Mouse (Mus musculus) intestine, embryonic 15.5 days (tissue): Measurements from ENCODE around the gene Btbd9. TPM values are rescaled to one million over a fixed set of nuclear protein-coding genes. Genes with fewer than 3 reads are reported as not detected.

Experiments
- ATAC-seq: fragments of 200-750 bp; cut with Nextera tagmentation; 2 replicates; pipeline ENCODE4 v1.8.0; 2017; ENCODE audit warnings: moderate TSS enrichment, moderate library complexity
- H3K27ac ChIP-seq: fragments of 300-500 bp; sonication (generic); 2 replicates; pipeline ENCODE4 v1.5.1; 2015; ENCODE audit warnings: mild to moderate bottlenecking, inconsistent platforms
- H3K27me3 ChIP-seq: fragments of 300-500 bp; sonication (generic); replicated peaks from 2 replicates; pipeline ENCODE4 v1.6.1; 2015; ENCODE audit warnings: inconsistent platforms
- H3K36me3 ChIP-seq: fragments of 300-500 bp; sonication (generic); 2 replicates; pipeline ENCODE4 v1.6.1; 2015; ENCODE audit warnings: inconsistent platforms
- H3K4me1 ChIP-seq: fragments of 300-500 bp; sonication (generic); replicated peaks from 2 replicates; pipeline ENCODE4 v1.6.1; 2015; ENCODE audit warnings: inconsistent platforms
- H3K4me2 ChIP-seq: fragments of 300-500 bp; sonication (generic); replicated peaks from 2 replicates; pipeline ENCODE4 v1.6.1; 2015; ENCODE audit warnings: mild to moderate bottlenecking, inconsistent platforms
- H3K4me3 ChIP-seq: fragments of 300-500 bp; sonication (generic); replicated peaks from 2 replicates; pipeline ENCODE4 v1.5.1; 2015; ENCODE audit warnings: inconsistent platforms
- H3K9ac ChIP-seq: fragments of 300-500 bp; sonication (generic); 2 replicates; pipeline ENCODE4 v1.6.1; 2015; ENCODE audit warnings: inconsistent platforms
- H3K9me3 ChIP-seq: fragments of 300-500 bp; sonication (generic); 2 replicates; pipeline ENCODE4 v1.6.1; 2016; ENCODE audit warnings: inconsistent platforms
- WGBS: fragments of 180-500 bp; shearing (Covaris S2); methylation state at CpG from one replicate; pipeline ENCODE4 v1.1.7; 2015; 5-methylcytosine and 5-hydroxymethylcytosine counted together
- polyA plus RNA-seq: library from polyadenylated mRNA; unstranded; fragments of >200 nt; fragmentation: Nextera tagmentation; extraction: Ambion mirVana; gene quantifications from 2 replicates; pipeline ENCODE4 v1.2.1, GENCODE M21; 2015

The Btbd9 gene
- polyA plus RNA-seq, 1 experiment from 2014 or later = 52.8 TPM

GRCm38 (mm10) chr17:30419494-30419893 is 156.8 kb downstream of the Btbd9 start:
- 85% methylated on average over 7 of the region's 7 CpGs for WGBS
- Histone ChIP-seq H3K36me3 (no peaks in the 10 kb centered on the region), H3K4me2 (no peak overlapping the region), H3K27me3 (no peaks in the 10 kb centered on the region), H3K9me3 (no peaks in the 10 kb centered on the region), H3K9ac (no peak overlapping the region), H3K4me3 (no peak overlapping the region), H3K4me1 (peaks cover 6% of the 10 kb centered on the region; the same call in 1 of the 2 replicates), H3K27ac (no peak overlapping the region)
- ATAC-seq = no peak

DNA sequence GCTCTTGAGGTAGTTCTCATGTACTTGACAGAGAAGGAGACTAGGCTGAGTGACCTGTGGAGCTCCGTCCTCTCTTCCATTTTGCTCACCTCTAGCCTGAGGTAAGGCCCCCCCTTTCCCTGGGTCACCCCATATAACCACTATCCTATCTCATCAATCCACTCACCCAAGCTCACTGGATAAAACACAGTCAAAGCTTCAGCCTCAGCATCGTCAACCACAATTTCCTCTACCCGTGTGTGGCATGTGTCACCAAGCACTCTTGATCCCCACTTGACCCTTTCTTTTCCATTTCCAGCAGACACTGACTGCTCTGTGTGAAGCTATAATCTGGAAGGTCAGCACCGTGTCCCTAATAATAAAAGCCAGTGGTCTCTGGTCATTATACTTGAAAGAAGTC is 157.8 kb downstream of the Btbd9 start:
- peaks cover 6% of the 10 kb centered on the region; the same call in 1 of the 2 replicates for H3K4me1 ChIP-seq
- no peaks in the 10 kb centered on the region for H3K27me3 ChIP-seq
- H3K4me2 ChIP-seq = no peak overlapping the region
- WGBS = 58% methylated on average over 4 of the region's 4 CpGs
- ATAC-seq = no peak
- no peak overlapping the region for H3K27ac ChIP-seq
- H3K9ac ChIP-seq = no peak overlapping the region
- H3K36me3 ChIP-seq = no peaks in the 10 kb centered on the region
- no peak overlapping the region for H3K4me3 ChIP-seq
- H3K9me3 ChIP-seq = no peaks in the 10 kb centered on the region

- H3K9ac ChIP-seq = no peak overlapping the region
- no peaks in the 10 kb centered on the region for H3K9me3 ChIP-seq
- H3K4me3 ChIP-seq = no peak overlapping the region
- peak; percentile 94 for ATAC-seq
- WGBS = 35% methylated on average over 4 of the region's 4 CpGs
- no peaks in the 10 kb centered on the region for H3K36me3 ChIP-seq
- H3K4me2 ChIP-seq = no peak overlapping the region
- no peaks in the 10 kb centered on the region for H3K27me3 ChIP-seq
- peaks cover 6% of the 10 kb centered on the region; the same call in 1 of the 2 replicates for H3K4me1 ChIP-seq
- peak overlapping the region; percentile 32; the same call in 1 of the 2 replicates for H3K27ac ChIP-seq
Observed at GRCm38 (mm10) chr17:30417106-30417505, 159.2 kb downstream of the Btbd9 start.

DNA sequence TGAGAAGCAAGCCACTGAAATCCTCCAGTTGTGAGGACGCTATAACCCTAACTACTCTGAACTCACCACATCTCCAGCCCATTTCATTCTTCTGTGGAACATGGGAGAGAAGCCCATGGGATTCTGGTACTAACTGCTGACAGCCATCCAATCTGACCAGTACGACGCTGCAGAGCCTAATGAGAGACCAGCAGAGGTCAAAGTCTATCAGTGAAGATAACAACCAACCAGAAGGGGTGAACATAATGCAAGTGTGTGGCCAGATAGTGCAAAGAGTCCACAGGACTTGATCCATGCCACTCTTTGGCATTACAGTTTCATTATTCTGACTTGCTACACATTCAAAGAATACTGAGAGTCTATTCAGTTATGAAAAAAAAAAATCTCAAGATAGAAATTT is 160.6 kb downstream of the Btbd9 start:
- no peak overlapping the region for H3K27ac ChIP-seq

GRCm38 (mm10) chr17:30412991-30413390 is 163.3 kb downstream of the Btbd9 start:
- no peak for ATAC-seq
- Histone ChIP-seq H3K9ac (no peak overlapping the region), H3K27me3 (no peaks in the 10 kb centered on the region), H3K9me3 (no peaks in the 10 kb centered on the region), H3K36me3 (no peaks in the 10 kb centered on the region), H3K4me2 (no peak overlapping the region), H3K4me1 (peaks cover 6% of the 10 kb centered on the region; the same call in 1 of the 2 replicates), H3K27ac (no peak overlapping the region), H3K4me3 (no peak overlapping the region)
- WGBS = 66% methylated on average over 3 of the region's 3 CpGs

More for the DNA sequence above, 160.6 kb downstream of the Btbd9 start:
- Histone ChIP-seq H3K4me3 (no peak overlapping the region), H3K4me2 (no peak overlapping the region), H3K27me3 (no peaks in the 10 kb centered on the region), H3K9ac (no peak overlapping the region), H3K36me3 (no peaks in the 10 kb centered on the region), H3K9me3 (no peaks in the 10 kb centered on the region), H3K4me1 (peaks cover 6% of the 10 kb centered on the region; the same call in 1 of the 2 replicates)
- WGBS = 59% methylated on average over 3 of the region's 3 CpGs
- peak; percentile 70 for ATAC-seq

DNA sequence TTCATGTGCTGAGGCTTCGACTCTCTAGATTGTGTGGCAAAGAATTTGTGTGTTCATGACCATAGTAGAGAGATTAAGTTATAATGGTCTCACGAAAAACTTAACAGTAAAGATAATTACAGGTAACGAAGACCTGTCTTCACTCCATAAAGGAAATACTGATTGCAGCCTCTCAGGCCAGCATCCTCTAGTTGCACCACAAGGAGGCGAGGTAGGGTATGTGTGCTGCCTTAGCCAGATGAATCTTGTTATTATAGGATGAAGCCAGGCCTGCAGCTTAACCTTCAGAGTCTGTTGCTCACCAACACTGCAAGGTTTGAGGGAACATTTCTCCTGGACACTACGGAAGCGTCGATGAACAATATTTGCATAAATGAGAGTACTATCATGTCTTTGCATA is 170.3 kb downstream of the Btbd9 start:
- Histone ChIP-seq H3K4me1 (no peaks in the 10 kb centered on the region), H3K27ac (no peak overlapping the region), H3K36me3 (no peaks in the 10 kb centered on the region), H3K27me3 (no peaks in the 10 kb centered on the region), H3K9me3 (no peaks in the 10 kb centered on the region), H3K4me3 (no peak overlapping the region), H3K9ac (no peak overlapping the region), H3K4me2 (no peak overlapping the region)
- WGBS = 89% methylated on average over 7 of the region's 7 CpGs
- ATAC-seq = no peak

- H3K4me1 ChIP-seq = no peaks in the 10 kb centered on the region
- H3K9ac ChIP-seq = no peak overlapping the region
- ATAC-seq = no peak
- no peak overlapping the region for H3K4me3 ChIP-seq
- no peak overlapping the region for H3K27ac ChIP-seq
- no peaks in the 10 kb centered on the region for H3K36me3 ChIP-seq
- H3K9me3 ChIP-seq = no peaks in the 10 kb centered on the region
- H3K27me3 ChIP-seq = no peaks in the 10 kb centered on the region
- WGBS = 86% methylated on average over 3 of the region's 3 CpGs
- H3K4me2 ChIP-seq = no peak overlapping the region
Observed at GRCm38 (mm10) chr17:30402871-30403270, 173.4 kb downstream of the Btbd9 start.

- H3K9me3 ChIP-seq = no peaks in the 10 kb centered on the region
- no peaks in the 10 kb centered on the region for H3K27me3 ChIP-seq
- no peak overlapping the region for H3K27ac ChIP-seq
- no peaks in the 10 kb centered on the region for H3K4me1 ChIP-seq
- H3K4me3 ChIP-seq = no peak overlapping the region
- no peak overlapping the region for H3K4me2 ChIP-seq
- 80% methylated on average over 4 of the region's 4 CpGs for WGBS
- no peak for ATAC-seq
- H3K9ac ChIP-seq = no peak overlapping the region
- no peaks in the 10 kb centered on the region for H3K36me3 ChIP-seq
Observed at GRCm38 (mm10) chr17:30395261-30395660, 181.0 kb downstream of the Btbd9 start.

GRCm38 (mm10) chr17:30392031-30392430 is 184.3 kb downstream of the Btbd9 start:
- Histone ChIP-seq H3K9me3 (no peaks in the 10 kb centered on the region), H3K36me3 (no peaks in the 10 kb centered on the region), H3K4me2 (no peak overlapping the region), H3K9ac (no peak overlapping the region), H3K4me3 (no peak overlapping the region), H3K27ac (no peak overlapping the region), H3K27me3 (no peaks in the 10 kb centered on the region), H3K4me1 (no peaks in the 10 kb centered on the region)
- no peak for ATAC-seq
- 84% methylated on average over 4 of the region's 4 CpGs for WGBS

- Histone ChIP-seq H3K4me2 (no peak overlapping the region), H3K36me3 (no peaks in the 10 kb centered on the region), H3K27ac (no peak overlapping the region), H3K27me3 (no peaks in the 10 kb centered on the region), H3K9me3 (no peaks in the 10 kb centered on the region), H3K4me3 (no peak overlapping the region), H3K4me1 (no peaks in the 10 kb centered on the region), H3K9ac (no peak overlapping the region)
- ATAC-seq = no peak
- 100% methylated on average over 1 of the region's 1 CpGs for WGBS
Observed at GRCm38 (mm10) chr17:30391220-30391619, 185.1 kb downstream of the Btbd9 start.

DNA sequence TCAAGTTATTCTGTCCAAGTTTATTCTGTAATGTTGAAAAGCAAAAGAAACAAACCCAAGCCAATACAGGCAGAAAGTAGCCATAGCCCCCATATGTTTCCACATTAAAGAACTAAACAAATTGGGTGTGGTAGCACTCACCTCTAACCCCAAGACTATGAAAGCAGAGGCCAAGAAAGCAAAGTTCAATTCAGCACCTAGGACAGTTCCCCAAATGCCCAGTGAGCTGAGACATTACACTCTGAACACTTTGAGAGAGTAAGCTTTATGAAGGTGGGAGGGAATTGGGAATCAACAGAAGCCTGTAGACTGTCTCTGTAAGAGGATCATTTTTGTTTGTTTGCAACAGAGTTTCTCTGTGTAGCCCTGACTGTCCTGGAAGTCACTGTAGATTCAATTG is 186.6 kb downstream of the Btbd9 start:
- Histone ChIP-seq H3K4me2 (no peak overlapping the region), H3K36me3 (no peaks in the 10 kb centered on the region), H3K27me3 (no peaks in the 10 kb centered on the region), H3K9me3 (no peaks in the 10 kb centered on the region), H3K9ac (no peak overlapping the region), H3K4me3 (no peak overlapping the region), H3K4me1 (no peaks in the 10 kb centered on the region), H3K27ac (no peak overlapping the region)
- no peak for ATAC-seq

DNA sequence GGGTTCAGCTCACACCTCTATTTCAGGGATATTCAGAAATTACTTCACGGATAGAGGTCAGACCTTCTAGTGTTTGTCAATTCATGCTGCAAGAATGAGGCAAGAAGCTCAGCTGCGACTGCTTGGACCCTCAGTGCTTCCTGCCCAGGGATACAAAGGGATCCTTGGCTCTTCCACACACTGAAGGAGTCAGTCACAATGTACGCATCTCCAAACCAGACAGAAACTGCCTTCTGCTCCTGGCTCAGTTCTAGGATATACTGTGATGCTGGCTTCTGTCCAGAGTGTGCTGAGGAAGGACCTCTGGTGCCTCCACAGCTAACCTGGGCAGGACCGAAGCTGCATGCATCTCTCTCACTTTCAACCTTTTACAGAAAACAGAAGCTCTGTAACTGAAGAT is 187.5 kb downstream of the Btbd9 start:
- H3K27ac ChIP-seq = no peak overlapping the region
- H3K9ac ChIP-seq = no peak overlapping the region
- no peak for ATAC-seq
- WGBS = 76% methylated on average over 4 of the region's 4 CpGs
- H3K4me1 ChIP-seq = no peaks in the 10 kb centered on the region
- H3K36me3 ChIP-seq = no peaks in the 10 kb centered on the region
- no peak overlapping the region for H3K4me2 ChIP-seq
- no peaks in the 10 kb centered on the region for H3K9me3 ChIP-seq
- no peak overlapping the region for H3K4me3 ChIP-seq
- no peaks in the 10 kb centered on the region for H3K27me3 ChIP-seq

DNA sequence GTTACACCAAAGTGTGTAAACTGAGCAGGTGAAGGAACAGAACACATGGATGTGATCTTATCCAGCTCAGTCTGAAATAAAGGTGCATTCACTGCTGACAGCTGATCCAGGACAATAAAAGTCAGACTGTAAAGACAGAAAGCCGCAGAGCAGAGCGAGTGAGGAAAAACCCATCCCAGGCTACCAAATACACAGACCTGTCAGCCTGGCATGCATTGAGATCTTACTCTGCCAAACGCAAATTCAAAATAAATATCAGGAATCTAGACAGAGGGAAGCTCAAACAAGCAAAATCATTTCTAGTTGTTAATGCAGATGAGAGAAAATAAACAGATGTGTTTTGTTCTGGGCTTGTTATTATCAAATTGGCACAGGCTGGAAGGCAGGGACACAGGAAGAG is 187.9 kb downstream of the Btbd9 start:
- 79% methylated on average over 3 of the region's 3 CpGs for WGBS
- H3K4me1 ChIP-seq = no peaks in the 10 kb centered on the region
- H3K36me3 ChIP-seq = no peaks in the 10 kb centered on the region
- H3K27ac ChIP-seq = no peak overlapping the region
- H3K4me3 ChIP-seq = no peak overlapping the region
- H3K27me3 ChIP-seq = no peaks in the 10 kb centered on the region
- H3K9me3 ChIP-seq = no peaks in the 10 kb centered on the region
- H3K4me2 ChIP-seq = no peak overlapping the region
- no peak overlapping the region for H3K9ac ChIP-seq
- ATAC-seq = no peak
